Mouse (Mus musculus) naive thymus-derived CD4-positive, alpha-beta T cell, adult 5 months (primary cell): Measurements from ENCODE around the gene Adgrg4. TPM values are rescaled to one million over a fixed set of nuclear protein-coding genes. Genes with fewer than 3 reads are reported as not detected.

ENCODE experiments used
- polyA plus RNA-seq: library from polyadenylated mRNA; unstranded; fragments of 100-300 nt; shearing (Covaris generic); gene quantifications from one replicate; pipeline ENCODE4 v1.2.1, GENCODE M21; 2017

Gene Adgrg4
- not detected for polyA plus RNA-seq

DNA sequence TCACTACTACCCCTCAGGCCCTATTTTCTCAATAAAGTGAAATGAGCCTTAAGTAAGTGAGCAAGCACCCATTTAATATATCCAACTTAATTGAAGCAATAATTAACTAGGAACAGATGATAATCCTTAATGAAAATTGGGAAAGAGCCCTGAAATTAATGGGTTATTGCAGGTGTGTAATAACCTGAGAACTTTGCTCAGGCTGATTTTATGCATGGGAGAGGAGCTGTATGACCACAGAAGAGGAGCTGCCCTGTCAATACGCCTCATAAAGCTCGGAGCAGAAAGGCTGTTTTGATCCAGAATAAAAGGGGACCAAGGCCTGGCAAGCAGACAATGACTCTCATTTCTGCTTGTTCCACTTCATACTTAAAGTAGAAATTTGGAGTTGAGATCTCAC, at the start of gene Adgrg4:
Gene Adgrg4 (plus strand): TSS at position 301 of the 400 bp plus-strand sequence.

DNA sequence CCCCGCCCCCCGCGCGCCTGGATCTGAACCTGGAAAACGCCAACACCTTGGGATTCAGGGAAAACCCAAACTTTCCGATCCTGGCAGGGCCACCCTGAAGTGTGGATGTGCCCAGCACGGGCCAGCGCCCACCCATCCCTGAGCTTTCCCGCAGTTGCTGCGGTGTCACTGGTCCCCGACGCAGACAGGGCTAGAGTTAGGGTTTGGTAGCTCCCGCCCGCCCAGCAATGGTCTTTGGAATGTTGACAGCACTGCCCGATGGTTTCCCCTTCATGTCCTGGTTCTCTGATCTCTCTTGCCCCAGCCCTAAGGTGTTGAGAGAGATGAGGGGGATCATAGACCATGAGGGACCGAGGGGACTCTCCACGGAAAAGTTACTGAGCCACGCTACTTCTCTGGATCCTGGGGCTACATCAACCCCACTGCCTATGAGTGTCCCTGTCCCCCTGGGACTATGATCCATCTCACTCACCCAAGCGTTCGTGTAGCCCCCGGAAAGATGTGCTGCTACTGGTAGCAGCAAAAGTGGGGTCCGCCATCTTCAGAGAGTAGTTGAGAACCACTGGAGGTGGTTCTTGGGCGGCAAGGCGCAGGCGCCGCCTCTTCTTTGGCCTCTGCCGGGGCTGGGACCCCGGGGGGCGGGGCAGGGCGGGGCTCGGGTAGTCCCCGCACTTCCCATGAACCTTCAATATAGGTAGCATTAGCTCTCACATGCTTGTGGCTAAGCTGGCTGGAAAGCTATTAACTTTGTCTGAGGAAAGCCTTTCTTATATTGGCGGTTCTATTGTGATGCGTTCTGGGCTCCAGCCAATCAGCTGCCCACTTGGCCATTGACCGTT, 48.0 kb upstream of the Adgrg4 start, which contains the start of gene Map7d3:
Gene Map7d3 (minus strand): TSS at position 562 of the 839 bp plus-strand sequence.

DNA sequence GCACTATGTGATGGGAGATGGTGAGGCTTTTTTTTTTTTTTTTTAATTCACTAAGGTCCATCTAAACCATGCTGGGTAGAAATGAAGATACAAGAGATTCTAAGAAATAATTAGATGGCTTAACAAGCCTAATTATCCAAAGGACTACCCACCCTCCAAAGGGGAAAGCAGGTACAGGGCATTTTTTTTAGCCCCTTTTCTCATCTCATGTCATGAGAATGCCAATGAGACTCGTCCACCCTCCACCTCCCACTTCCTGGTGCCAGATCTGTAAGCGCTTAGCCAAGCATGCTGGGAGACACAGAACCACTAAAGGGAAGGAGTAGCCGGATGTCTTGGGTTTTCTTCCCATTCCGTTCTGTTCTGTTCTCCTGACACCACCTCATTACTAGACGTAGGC, 172.8 kb downstream of the Adgrg4 start, which contains the start of gene Brs3:
Gene Brs3 (plus strand): TSS at position 301 of the 400 bp plus-strand sequence.

Other genes starting within 250 kb of the Adgrg4 start
- not detected for gene Fhl1, start 138.4 kb upstream of the Adgrg4 start, polyA plus RNA-seq
- not detected for gene Map7d3, start 47.8 kb upstream of the Adgrg4 start, polyA plus RNA-seq
- gene Brs3, start 172.9 kb downstream of the Adgrg4 start, polyA plus RNA-seq = not detected
- gene Htatsf1, start 183.4 kb downstream of the Adgrg4 start, polyA plus RNA-seq = 86.2 TPM
- not detected for gene Vgll1, start 217.9 kb downstream of the Adgrg4 start, polyA plus RNA-seq